Mouse (Mus musculus) CD8-positive naive resting alpha-beta T cell, adult 2 months (primary cell): Measurements from ENCODE around the gene Shmt1.
"Not testable (repeated sequence)": the region's sequence is repeated elsewhere in the genome, so short reads cannot be mapped to it uniquely, and the experiment has no call there.

Experiments used
- DNase-seq, 2 experiments: peaks; one replicate each; pipeline ENCODE4 v3.0.0; 2022; ENCODE audit warnings: low read depth in 2 of 2, low spot score in 2 of 2

Gene Shmt1

GRCm38 (mm10) chr11:60811618-60812017 is at the start of gene Shmt1:
Shmt1 (minus strand) TSS chr11:60811718.
- DNase-seq, result not testable (repeated sequence)

DNA sequence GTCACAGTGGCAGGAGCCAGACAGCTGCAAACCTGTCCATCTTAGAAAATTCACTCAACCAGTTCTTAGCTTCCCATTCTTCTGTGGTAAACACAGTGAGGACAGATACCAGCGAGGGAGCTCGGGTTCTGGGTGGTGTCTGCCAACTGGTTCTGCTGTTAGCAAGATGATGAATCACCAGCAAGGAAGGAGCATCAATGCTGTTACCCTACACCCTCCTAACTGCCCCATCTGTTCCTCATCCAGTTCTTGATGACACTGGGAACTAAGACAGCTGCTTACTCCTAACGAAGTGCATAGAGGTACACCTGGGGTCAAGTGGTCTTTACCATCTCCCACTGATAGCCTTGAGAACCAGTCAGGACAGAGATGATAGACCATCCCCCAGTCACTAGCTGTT is 45.1 kb upstream of the Shmt1 start:
- no peak for DNase-seq

- no peak for DNase-seq
These were observed 33.9 kb upstream of the Shmt1 start for GRCm38 (mm10) chr11:60845415-60845814.

- no peak for DNase-seq
These were observed 31.9 kb upstream of the Shmt1 start for GRCm38 (mm10) chr11:60843412-60843811.

GRCm38 (mm10) chr11:60841467-60842200 is 30.1 kb upstream of the Shmt1 start:
- DNase-seq, result no peak

GRCm38 (mm10) chr11:60837644-60838406 is 26.3 kb upstream of the Shmt1 start:
- no peak for DNase-seq

DNA sequence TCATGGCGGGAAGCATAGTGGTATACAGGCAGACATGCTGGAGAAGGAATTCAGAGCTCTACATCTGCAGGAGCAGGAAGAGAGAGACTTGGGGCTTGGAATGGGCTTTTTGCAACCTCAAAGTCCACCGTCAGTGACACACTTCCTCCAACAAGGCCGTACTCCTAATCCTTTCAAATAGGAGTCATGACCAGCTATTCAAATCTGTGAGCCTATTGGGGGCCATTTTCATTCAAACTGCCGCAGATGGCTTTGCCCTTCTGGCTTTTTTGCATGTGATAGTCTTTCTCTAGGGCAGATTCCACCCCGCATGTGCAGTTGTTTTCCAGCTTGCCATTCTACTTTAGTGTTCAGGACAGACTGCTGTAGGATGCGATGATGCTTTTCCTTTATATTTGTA is 25.4 kb upstream of the Shmt1 start:
- no peak for DNase-seq

- DNase-seq, result peak; percentile 82 to 88
These were observed 19.0 kb upstream of the Shmt1 start, which contains the start of gene Dhrs7b for GRCm38 (mm10) chr11:60830433-60831052. Dhrs7b (plus strand) TSS chr11:60830631.

DNA sequence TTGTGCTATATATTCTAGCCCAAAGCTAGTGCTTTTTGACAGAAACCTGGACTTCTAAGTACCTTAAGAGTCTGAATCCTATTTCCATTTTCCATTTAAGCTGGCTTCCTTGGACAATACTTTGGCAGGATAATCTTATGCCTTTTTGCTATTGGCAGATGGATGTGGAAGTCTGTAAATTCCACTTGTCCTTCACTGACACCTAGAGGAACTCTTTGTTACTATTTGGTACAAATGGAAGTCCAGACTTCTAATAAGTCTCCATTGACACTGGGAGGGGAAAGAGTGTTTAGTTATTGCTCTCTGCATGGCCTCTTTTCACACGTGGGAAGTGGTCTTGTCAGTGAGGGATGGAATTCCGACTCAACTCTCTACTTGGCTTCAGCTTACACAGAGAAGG is 17.4 kb upstream of the Shmt1 start:
- DNase-seq, result no peak

DNA sequence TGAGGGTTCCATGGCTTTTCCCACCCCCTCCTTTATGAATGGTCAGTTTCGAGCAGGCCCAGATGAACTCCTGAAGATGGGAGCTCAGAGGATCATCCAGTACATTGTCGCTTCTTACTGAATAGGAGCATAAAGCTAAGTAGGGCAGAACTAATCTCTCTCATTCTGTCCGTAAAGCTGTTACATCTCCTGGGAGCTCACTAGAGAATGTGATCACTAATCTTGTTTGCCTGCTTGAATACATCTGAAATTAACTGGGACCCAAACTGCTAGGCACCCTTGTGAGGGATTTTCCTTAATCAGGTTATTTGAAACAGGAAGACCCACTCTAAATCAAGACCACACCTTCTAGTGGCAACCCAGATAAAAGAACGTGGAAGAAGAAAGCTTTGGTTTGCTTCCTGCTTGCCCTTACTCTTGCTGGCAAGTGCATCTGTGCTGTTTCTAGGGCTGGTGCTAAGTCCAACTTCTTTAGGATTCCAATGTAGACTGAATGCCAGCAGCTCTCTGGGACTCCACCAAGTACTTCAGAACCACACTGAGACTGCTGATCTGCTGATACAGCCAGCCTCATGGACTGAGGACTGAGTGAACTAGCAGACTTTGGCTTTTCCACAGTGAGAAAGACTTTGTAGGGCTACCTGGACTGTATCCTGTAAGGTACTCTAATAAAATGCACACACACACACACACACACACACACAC is 15.9 kb upstream of the Shmt1 start:
- DNase-seq, result no peak

- DNase-seq, result no peak
These were observed 15.2 kb upstream of the Shmt1 start for GRCm38 (mm10) chr11:60826700-60827099.

DNA sequence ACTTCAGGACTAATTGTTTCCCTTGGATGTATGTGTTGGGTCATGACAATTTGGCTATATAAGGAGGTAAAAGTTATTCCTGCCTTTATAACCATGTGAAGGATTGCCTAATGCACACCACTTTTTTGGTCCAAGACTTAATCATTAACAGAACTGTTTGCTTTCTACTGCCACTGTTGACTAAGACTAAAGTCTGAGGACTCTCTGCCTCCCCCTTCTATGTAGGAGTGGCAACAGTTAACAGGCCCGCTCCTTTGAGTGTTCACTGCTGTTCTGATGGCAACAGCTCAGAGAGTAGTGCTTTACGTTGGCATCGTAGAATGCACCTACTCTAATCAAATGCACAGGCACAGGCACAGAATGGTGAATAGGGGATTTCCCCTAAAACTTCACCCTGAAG is 13.7 kb upstream of the Shmt1 start:
- DNase-seq, result no peak

GRCm38 (mm10) chr11:60823771-60824170 is 12.3 kb upstream of the Shmt1 start:
- no peak for DNase-seq

DNA sequence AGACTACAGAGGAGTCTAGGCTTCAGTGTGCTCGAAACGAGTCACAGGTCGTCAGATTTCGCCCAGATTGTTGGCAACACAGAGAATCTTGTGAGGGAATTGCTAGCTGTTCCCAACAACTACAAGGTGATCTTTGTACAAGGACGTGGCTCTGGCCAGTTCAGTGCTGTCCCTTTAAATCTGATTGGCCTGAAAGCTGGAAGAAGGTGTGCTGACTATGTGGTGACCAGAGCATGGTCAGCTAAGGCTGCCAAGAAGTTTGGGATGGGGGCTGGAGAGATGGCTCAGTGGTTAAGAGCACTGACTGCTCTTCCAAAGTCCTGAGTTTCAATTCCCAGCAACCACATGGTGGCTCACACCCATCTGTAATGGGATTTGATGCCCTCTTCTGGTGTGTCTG is 4.9 kb upstream of the Shmt1 start:
- DNase-seq, result no peak

- DNase-seq, result peak; percentile 82 to 89
These were observed 461 bp downstream of the Shmt1 start for GRCm38 (mm10) chr11:60811054-60811460.

DNA sequence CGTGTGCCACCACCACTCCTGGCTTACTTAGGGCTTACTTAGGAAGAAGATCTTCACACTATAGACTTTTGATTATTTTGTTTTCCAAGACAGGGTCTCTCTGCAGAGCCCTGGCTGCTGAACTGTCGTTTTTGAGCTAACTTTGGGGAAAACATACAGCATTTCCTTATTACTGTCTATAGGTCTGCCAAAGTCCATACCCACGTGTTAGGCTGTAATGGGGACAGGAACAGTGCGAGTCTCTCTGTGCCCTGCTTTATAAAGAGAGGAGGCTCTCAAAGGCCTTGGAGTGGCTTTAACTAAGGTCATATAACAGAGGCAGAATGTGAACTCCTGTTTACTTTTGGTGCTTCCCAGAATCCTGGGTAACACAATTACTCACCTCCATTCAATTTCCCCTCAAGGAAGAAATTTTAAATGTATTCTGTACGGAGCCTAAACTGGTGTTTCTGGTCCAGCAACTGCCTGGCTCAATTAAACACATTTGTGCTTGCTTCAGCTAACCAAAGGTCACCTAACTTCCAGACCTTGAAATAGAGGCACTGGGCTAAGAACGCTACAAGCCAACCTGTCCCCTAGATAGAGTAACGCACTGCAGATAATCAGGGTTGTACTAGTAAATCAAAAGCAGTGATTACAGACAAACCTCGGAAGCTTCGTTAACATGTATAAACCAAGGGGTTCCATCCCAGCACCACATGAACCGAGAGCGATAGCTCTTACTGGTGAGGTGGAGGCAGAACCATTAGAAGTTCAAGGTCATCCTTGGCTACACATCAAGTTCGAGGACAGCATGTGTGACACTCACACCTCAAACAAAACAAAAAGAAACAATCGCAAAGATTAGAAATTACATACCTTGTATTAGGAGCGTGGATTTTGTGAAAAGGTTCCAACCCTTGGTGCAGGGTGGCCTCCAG is 1.2 kb downstream of the Shmt1 start:
- no peak for DNase-seq

DNA sequence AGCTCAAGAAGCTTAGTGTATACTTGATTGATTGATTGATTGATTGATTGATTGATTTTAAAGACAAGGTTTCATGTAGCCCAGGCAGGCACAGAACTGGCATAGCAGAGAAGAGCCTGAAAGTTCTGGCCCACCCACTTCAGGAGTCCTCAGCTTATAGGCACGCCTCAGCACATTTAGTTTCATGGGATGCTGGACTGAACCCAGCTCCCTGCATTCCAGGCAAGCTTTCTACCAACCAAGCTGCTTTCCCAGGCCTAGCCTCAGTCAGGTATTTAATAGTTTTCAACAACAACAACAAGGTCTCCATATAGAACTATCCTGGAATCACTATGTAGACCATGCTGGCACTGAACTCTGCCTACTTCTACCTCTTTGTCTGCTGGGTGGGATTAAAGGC is 2.0 kb downstream of the Shmt1 start:
- no peak for DNase-seq

GRCm38 (mm10) chr11:60808286-60809070 is 3.0 kb downstream of the Shmt1 start:
- DNase-seq, result no peak

- DNase-seq, result no peak
These were observed 10.6 kb downstream of the Shmt1 start for GRCm38 (mm10) chr11:60800892-60801291.

DNA sequence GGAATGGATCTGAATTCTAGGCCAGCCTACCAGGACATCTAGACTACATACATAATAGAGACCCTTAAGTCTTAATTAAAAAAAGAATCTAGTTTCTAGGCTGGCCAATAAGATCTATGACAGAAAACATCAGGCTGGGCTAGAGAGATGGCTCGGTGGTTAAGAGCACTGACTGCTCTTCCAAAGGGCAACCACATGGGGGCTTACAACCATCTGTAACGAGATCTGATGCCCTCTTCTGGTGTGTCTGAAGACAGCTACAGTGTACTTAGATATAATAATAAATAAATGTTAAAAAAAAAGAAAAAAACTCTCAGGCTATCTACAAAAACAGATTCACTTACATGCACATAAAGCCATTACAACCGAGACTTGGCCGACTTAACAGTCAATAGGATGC is 11.5 kb downstream of the Shmt1 start:
- no peak for DNase-seq
